Mouse (Mus musculus): ENCODE results near the gene Wdr93. TPM values are rescaled to one million over a fixed set of nuclear protein-coding genes. Genes with fewer than 3 reads are reported as not detected.
A peak's percentile ranks its signal among the peaks of the same experiment; 100 is the strongest.

The Wdr93 gene
- total RNA-seq (2012; rRNA removed), result 0.58 and 0.71 TPM in 2 replicates

DNA sequence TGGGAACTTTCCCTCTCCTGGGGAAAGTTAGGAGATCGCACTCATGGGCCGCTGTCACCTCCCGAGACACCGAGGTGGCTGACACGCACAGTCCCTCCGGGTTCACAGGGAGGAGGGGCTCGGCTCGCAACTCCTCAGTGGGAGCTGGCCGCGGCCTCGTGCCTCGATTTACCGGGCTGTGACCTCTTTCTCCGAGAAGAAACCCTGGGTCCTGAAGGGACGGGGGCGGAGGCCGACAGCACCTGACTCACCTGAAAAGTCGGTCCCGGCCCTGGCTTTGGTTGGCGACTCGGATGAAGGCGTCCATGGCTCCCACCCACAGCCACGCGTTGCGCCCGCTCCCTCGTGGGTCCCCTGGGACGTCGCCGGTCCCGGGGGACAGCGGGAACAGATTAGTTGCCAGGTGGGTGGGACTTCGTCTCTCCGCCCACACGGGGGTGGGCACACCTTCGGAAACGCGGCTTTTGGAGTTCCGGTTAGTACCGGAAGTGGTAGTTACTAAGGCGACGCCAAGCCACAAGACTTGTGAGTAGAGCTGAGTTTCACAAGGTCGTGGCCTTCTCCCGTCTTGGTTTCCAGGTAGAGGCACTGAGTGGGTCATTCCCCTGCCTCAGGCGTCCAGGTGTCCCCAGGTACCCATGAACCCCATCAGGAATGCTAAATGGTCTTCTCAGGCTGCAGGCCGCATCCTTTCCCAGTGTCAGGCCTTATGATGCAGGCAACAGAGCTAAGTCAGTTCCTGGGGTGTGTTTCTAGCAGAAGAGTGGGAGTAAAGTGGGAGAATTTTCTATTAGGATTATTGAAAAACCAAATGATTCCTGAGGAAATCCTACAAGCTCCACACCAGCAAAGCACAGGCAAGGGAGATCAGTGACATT lies at the start of gene Wdr93, which contains the start of gene Pex11a:
Gene Wdr93 (plus strand): TSS at position 505 of the 878 bp plus-strand sequence.
Gene Pex11a (minus strand): TSS at position 473 of the 878 bp plus-strand sequence.
- no peaks in the 10 kb centered on the region for H3K9me3 ChIP-seq (ENCODE audit: control insufficient read depth, insufficient read depth, low read depth, low read length)
- TF ChIP-seq CHD2 (IDR thresholded peaks at IDR 0.05; ENCODE audit: low read depth, low read length) (no peak), ZC3H11A (IDR thresholded peaks at IDR 0.05; ENCODE audit: borderline replicate concordance, low read depth, low read length) (no peak), MAFK (IDR thresholded peaks at IDR 0.05; ENCODE audit: insufficient read depth, low read depth, low read length) (no peak), HCFC1 (IDR thresholded peaks at IDR 0.05; ENCODE audit: borderline replicate concordance, insufficient read depth, low read length) (no peak), ZNF384 (IDR thresholded peaks at IDR 0.05; ENCODE audit: low read depth, low read length) (no peak)
- no peaks in the 10 kb centered on the region for H3K36me3 ChIP-seq (ENCODE audit: control insufficient read depth, insufficient read depth, low read length, poor library complexity, severe bottlenecking)
- H3K4me3 ChIP-seq (ENCODE audit: insufficient read depth in 1 of 2, low read depth in 1 of 2, low read length in 2 of 2, poor library complexity in 1 of 2, severe bottlenecking in 1 of 2), result peak within 1 kb of the TSS; percentile 90 to 93
- H3K9ac ChIP-seq (ENCODE audit: insufficient read depth, low read depth, low read length, poor library complexity, severe bottlenecking), result peak within 1 kb of the TSS; percentile 84
- in situ Hi-C loops (cut with MboI; ENCODE audit: low sequenced_read_pairs in 2 of 2, unreplicated experiment in 2 of 2), result no loop called here
- H3K27ac ChIP-seq (ENCODE audit: insufficient read depth, low read depth, low read length, poor library complexity, severe bottlenecking), result no peak within 1 kb of the TSS
- H3K4me1 ChIP-seq (ENCODE audit: control insufficient read depth in 2 of 2, insufficient read depth in 2 of 2, low read length in 2 of 2, poor library complexity in 1 of 2), result no peaks in the 10 kb centered on the region
- peak; percentile 73 for DNase-seq (ENCODE audit: low read depth, low spot score)

DNA sequence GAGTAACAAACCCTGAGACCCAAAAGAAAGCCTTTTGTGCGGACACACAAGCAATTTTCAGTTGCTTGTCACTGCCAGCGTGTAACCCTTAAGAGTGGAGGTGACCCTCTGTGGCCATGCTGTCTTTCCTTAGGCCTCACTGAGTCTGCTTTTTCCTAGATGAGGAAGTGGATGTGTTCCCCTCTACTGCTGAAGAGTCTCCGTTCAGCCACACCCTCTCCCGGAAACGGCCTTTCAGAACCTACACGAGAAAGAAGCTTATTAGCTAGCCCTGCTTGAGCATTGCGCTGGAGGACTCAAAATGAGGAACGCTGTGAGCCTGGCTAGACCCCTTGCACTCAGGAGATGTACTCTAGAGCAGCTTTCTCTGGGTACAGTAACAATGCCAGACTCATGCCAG lies 46.5 kb upstream of the Wdr93 start:
- in situ Hi-C loops (cut with MboI; ENCODE audit: low sequenced_read_pairs in 2 of 2, unreplicated experiment in 2 of 2), result loop anchor here in 1 of 2 experiments (25.0 kb wide), 1 partner anchor 616 kb away; the partner anchor contains the start of gene Rccd1
- no peak for DNase-seq (ENCODE audit: low read depth, low spot score)
- no peak for TF ChIP-seq ZC3H11A (IDR thresholded peaks at IDR 0.05; ENCODE audit: borderline replicate concordance, low read depth, low read length)
- no peak for TF ChIP-seq ZNF384 (IDR thresholded peaks at IDR 0.05; ENCODE audit: low read depth, low read length)
- TF ChIP-seq CHD2 (IDR thresholded peaks at IDR 0.05; ENCODE audit: low read depth, low read length), result no peak
- no peak for TF ChIP-seq HCFC1 (IDR thresholded peaks at IDR 0.05; ENCODE audit: borderline replicate concordance, insufficient read depth, low read length)
- no peak for TF ChIP-seq MAFK (IDR thresholded peaks at IDR 0.05; ENCODE audit: insufficient read depth, low read depth, low read length)

DNA sequence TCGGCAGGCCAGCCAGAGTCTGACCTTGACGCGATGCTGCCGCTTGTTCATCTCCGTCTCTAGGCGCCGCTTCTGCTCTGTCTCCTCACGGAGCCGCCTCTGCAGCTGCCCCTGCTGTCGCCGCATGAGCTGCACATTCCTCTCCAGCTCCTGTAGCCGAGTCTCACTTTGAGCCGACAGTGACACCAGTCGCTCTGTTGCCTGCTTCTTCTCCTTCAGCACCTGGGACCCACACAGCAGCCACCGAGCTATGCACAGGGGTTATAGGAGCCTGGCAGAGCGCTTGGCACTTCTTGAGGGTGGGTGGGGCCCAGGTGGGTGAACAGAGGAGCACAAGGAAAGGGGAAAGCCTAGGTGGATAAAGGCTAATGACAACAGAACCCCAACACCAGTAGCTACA lies 40.2 kb upstream of the Wdr93 start:
- no peak overlapping the region for H3K27ac ChIP-seq (ENCODE audit: insufficient read depth, low read depth, low read length, poor library complexity, severe bottlenecking)
- H3K4me1 ChIP-seq (ENCODE audit: control insufficient read depth in 2 of 2, insufficient read depth in 2 of 2, low read length in 2 of 2, poor library complexity in 1 of 2), result peaks cover 0 to 2% of the 10 kb centered on the region in 2 experiments; a peak in 1 of 4 replicates
- no peak overlapping the region for H3K4me3 ChIP-seq (ENCODE audit: insufficient read depth in 1 of 2, low read depth in 1 of 2, low read length in 2 of 2, poor library complexity in 1 of 2, severe bottlenecking in 1 of 2)
- no peak for TF ChIP-seq CHD2 (IDR thresholded peaks at IDR 0.05; ENCODE audit: low read depth, low read length)
- no peak for TF ChIP-seq ZC3H11A (IDR thresholded peaks at IDR 0.05; ENCODE audit: borderline replicate concordance, low read depth, low read length)
- TF ChIP-seq MAFK (IDR thresholded peaks at IDR 0.05; ENCODE audit: insufficient read depth, low read depth, low read length), result no peak
- no peak for DNase-seq (ENCODE audit: low read depth, low spot score)
- H3K9me3 ChIP-seq (ENCODE audit: control insufficient read depth, insufficient read depth, low read depth, low read length), result no peaks in the 10 kb centered on the region
- peaks cover 29% of the 10 kb centered on the region for H3K36me3 ChIP-seq (ENCODE audit: control insufficient read depth, insufficient read depth, low read length, poor library complexity, severe bottlenecking)
- H3K9ac ChIP-seq (ENCODE audit: insufficient read depth, low read depth, low read length, poor library complexity, severe bottlenecking), result no peak overlapping the region
- in situ Hi-C loops (cut with MboI; ENCODE audit: low sequenced_read_pairs in 2 of 2, unreplicated experiment in 2 of 2), result no loop called here

More for the DNA sequence above, 46.5 kb upstream of the Wdr93 start:
- Histone ChIP-seq H3K27ac (ENCODE audit: insufficient read depth, low read depth, low read length, poor library complexity, severe bottlenecking) (no peak overlapping the region), H3K9ac (ENCODE audit: insufficient read depth, low read depth, low read length, poor library complexity, severe bottlenecking) (no peak overlapping the region), H3K4me3 (ENCODE audit: insufficient read depth in 1 of 2, low read depth in 1 of 2, low read length in 2 of 2, poor library complexity in 1 of 2, severe bottlenecking in 1 of 2) (no peak overlapping the region), H3K36me3 (ENCODE audit: control insufficient read depth, insufficient read depth, low read length, poor library complexity, severe bottlenecking) (peaks cover 64% of the 10 kb centered on the region), H3K9me3 (ENCODE audit: control insufficient read depth, insufficient read depth, low read depth, low read length) (no peaks in the 10 kb centered on the region), H3K4me1 (ENCODE audit: control insufficient read depth in 2 of 2, insufficient read depth in 2 of 2, low read length in 2 of 2, poor library complexity in 1 of 2) (no peaks in the 10 kb centered on the region)

DNA sequence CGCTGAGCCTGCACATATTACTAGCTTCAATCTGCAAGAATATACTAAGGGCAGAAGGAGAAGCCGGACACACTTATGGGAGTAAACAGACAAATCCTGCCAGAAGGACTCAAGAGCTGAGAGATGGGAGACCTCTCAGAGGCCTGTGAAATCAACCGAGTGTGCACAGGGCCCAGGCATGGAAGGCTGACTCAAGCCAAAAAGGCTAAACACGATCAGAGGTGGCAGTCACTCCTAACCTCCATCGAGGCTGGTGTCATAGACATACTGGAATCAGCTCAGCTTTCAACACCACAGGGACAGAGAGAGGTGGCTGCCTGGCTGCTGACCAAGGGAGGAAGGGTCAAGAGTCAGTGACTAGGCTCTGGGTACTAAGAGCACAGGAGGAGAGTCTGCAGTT lies 37.8 kb upstream of the Wdr93 start:
- Histone ChIP-seq H3K9me3 (ENCODE audit: control insufficient read depth, insufficient read depth, low read depth, low read length) (no peaks in the 10 kb centered on the region), H3K4me1 (ENCODE audit: control insufficient read depth in 2 of 2, insufficient read depth in 2 of 2, low read length in 2 of 2, poor library complexity in 1 of 2) (peaks cover 0 to 2% of the 10 kb centered on the region in 2 experiments; a peak in 1 of 4 replicates), H3K9ac (ENCODE audit: insufficient read depth, low read depth, low read length, poor library complexity, severe bottlenecking) (no peak overlapping the region), H3K4me3 (ENCODE audit: insufficient read depth in 1 of 2, low read depth in 1 of 2, low read length in 2 of 2, poor library complexity in 1 of 2, severe bottlenecking in 1 of 2) (no peak overlapping the region), H3K36me3 (ENCODE audit: control insufficient read depth, insufficient read depth, low read length, poor library complexity, severe bottlenecking) (peaks cover 24% of the 10 kb centered on the region; the same call in 1 of the 2 replicates), H3K27ac (ENCODE audit: insufficient read depth, low read depth, low read length, poor library complexity, severe bottlenecking) (no peak overlapping the region)
- TF ChIP-seq ZNF384 (IDR thresholded peaks at IDR 0.05; ENCODE audit: low read depth, low read length) (no peak), MAFK (IDR thresholded peaks at IDR 0.05; ENCODE audit: insufficient read depth, low read depth, low read length) (no peak), CHD2 (IDR thresholded peaks at IDR 0.05; ENCODE audit: low read depth, low read length) (no peak), ZC3H11A (IDR thresholded peaks at IDR 0.05; ENCODE audit: borderline replicate concordance, low read depth, low read length) (no peak), HCFC1 (IDR thresholded peaks at IDR 0.05; ENCODE audit: borderline replicate concordance, insufficient read depth, low read length) (no peak)
- no peak for DNase-seq (ENCODE audit: low read depth, low spot score)
- in situ Hi-C loops (cut with MboI; ENCODE audit: low sequenced_read_pairs in 2 of 2, unreplicated experiment in 2 of 2), result no loop called here

Measured in ES-E14 (cell line).